Mouse (Mus musculus): ENCODE data around the gene Ccdc85c.

DNA sequence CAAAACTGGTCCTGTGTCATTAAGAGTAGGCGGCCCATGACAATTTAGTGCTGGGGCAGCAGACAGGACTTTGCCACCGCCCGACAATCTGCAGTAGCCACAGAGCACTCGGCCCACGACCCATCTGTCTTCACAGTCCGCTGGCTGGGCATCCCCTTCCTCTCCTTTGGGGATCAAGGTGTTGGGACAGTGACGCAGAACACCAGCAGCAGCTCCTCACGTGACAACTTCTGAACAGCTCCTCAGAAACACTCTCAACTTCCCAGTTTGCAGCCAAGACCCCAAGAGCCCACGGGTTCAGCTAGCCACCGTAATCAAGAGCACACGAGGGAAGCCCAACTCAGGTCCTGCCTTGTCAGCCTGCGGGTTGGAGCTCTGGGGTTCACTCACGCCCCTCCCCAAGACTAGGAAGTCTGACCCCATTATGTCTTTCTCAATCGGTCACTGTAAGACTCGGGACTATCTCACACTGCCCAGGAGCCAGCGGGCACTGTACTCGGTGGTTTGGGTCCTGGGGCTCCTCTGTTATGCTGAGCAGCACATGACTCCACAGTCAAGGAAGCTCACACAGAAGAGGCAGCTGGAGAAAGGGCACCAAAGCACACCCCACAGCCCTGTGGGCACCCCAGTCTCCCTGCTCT lies 36.7 kb downstream of the Ccdc85c start:
- TF ChIP-seq POLR2A (IDR thresholded peaks at IDR 0.05; ENCODE audit: borderline replicate concordance, control insufficient read depth, low read depth, low read length) = no peak
- no peak for TF ChIP-seq CTCF (IDR thresholded peaks at IDR 0.05; ENCODE audit: control insufficient read depth, insufficient read depth, low read length)
